Mouse (Mus musculus) cerebellum, postnatal 4 days (tissue): ENCODE data around the gene Parm1.

Source experiments
- DNase-seq, 2 experiments: peaks; one replicate each; pipeline ENCODE4 v3.0.0; 2022; ENCODE audit warnings: low spot score in 2 of 2, mixed read lengths in 1 of 2

Gene Parm1

GRCm38 (mm10) chr5:91653061-91653915 is 135.9 kb downstream of the Parm1 start:
- no peak for DNase-seq

- DNase-seq, result no peak
These were observed 137.1 kb downstream of the Parm1 start for GRCm38 (mm10) chr5:91654331-91655048.

- no peak for DNase-seq
These were observed 137.8 kb downstream of the Parm1 start for GRCm38 (mm10) chr5:91655263-91655662.

GRCm38 (mm10) chr5:91662715-91663114 is 145.3 kb downstream of the Parm1 start:
- DNase-seq, result no peak

GRCm38 (mm10) chr5:91667127-91667526 is 149.7 kb downstream of the Parm1 start:
- no peak for DNase-seq

- no peak for DNase-seq
These were observed 151.8 kb downstream of the Parm1 start for GRCm38 (mm10) chr5:91669235-91669634.
